Mouse (Mus musculus) embryonic facial prominence, embryonic 12.5 days (tissue): Measurements from ENCODE around the gene Myo15. TPM values are rescaled to one million over a fixed set of nuclear protein-coding genes. Genes with fewer than 3 reads are reported as not detected.
"Not testable (repeated sequence)": the region's sequence is repeated elsewhere in the genome, so short reads cannot be mapped to it uniquely, and the experiment has no call there.

Source experiments
- ATAC-seq: fragments of 200-750 bp; cut with Nextera tagmentation; 2 replicates; pipeline ENCODE4 v1.8.0; 2017; ENCODE audit not compliant: insufficient number of reproducible peaks, insufficient read depth, low FRiP score, low TSS enrichment
- H3K27ac ChIP-seq: fragments of 300-500 bp; sonication (generic); 2 replicates; pipeline ENCODE4 v1.5.1; 2016; ENCODE audit warnings: mild to moderate bottlenecking
- H3K27me3 ChIP-seq: fragments of 300-500 bp; sonication (generic); 2 replicates; pipeline ENCODE4 v1.6.1; 2016; ENCODE audit warnings: mild to moderate bottlenecking, moderate library complexity
- H3K36me3 ChIP-seq: fragments of 300-500 bp; sonication (generic); 2 replicates; pipeline ENCODE4 v1.6.1; 2016; ENCODE audit warnings: mild to moderate bottlenecking
- H3K4me1 ChIP-seq: fragments of 300-500 bp; sonication (generic); 2 replicates; pipeline ENCODE4 v1.6.1; 2016
- H3K4me2 ChIP-seq: fragments of 300-500 bp; sonication (generic); replicated peaks from 2 replicates; pipeline ENCODE4 v1.6.1; 2016; ENCODE audit warnings: mild to moderate bottlenecking, moderate library complexity
- H3K4me3 ChIP-seq: fragments of 300-500 bp; sonication (generic); 2 replicates; pipeline ENCODE4 v1.5.1; 2016; ENCODE audit warnings: mild to moderate bottlenecking
- H3K9ac ChIP-seq: fragments of 300-500 bp; sonication (generic); 2 replicates; pipeline ENCODE4 v1.6.1; 2016; ENCODE audit warnings: mild to moderate bottlenecking, moderate library complexity
- H3K9me3 ChIP-seq: fragments of 300-500 bp; sonication (generic); 2 replicates; pipeline ENCODE4 v1.6.1; 2016; ENCODE audit warnings: mild to moderate bottlenecking, moderate library complexity
- WGBS: fragments of 180-500 bp; shearing (Covaris S2); methylation state at CpG from one replicate; pipeline ENCODE4 v1.1.7; 2016; 5-methylcytosine and 5-hydroxymethylcytosine counted together
- polyA plus RNA-seq: library from polyadenylated mRNA; unstranded; fragments of >200 nt; fragmentation: Nextera tagmentation; extraction: Ambion mirVana; gene quantifications from 2 replicates; pipeline ENCODE4 v1.2.1, GENCODE M21; 2016

The Myo15 gene
- 0.52 and 0.63 TPM in 2 replicates for polyA plus RNA-seq

DNA sequence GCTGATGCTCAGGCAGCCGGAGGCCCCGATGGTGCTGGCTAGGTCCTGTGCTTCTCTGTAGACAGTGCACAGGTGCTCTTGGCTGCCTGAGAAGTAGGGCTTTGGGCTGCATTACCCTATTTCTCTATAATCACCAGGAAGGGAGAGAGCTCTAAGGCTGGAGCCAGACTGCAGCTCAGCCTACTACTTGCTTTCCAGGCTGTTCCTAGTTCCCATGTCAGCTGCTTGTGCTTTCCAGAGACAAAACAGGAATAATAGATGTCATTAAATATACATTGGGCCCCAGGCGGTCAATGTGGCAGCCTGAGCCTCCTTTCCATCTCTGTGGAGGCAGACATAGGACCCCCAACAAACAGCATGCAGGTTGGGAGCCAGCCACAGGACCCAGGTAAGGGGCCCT, at the start of gene Myo15:
TSS of gene Myo15 (plus strand) at position 301 of the 400 bp plus-strand sequence.
- Histone ChIP-seq H3K9ac (no peak within 1 kb of the TSS), H3K4me3 (no peak within 1 kb of the TSS), H3K36me3 (peaks cover 65% of the 10 kb centered on the region)

DNA sequence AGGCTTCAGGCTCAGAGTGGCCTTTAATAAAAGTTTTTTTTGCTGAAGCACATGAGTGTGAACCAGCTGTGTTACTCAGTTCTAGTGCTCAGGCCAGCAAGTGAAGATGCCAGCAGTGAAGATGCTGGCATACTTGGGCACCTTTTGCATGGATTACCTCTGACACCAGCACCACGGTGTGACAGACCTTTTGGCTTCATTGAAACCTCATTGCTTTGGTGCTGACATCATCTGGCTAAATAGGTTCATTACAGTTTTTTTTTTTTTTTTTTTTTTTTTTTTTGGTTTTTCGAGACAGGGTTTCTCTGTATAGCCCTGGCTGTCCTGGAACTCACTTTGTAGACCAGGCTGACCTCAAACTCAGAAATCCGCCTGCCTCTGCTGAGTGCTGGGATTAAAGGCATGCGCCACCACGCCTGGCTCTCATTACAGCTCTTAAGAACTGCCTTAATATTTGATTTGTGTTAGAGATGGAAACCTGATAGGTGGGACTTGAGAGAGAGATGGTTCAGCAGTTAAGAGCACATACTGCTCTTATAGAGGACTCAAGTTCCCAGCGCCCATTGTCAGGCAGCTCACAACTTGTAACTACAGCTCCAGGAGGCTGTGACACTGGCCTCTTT, 47.0 kb upstream of the Myo15 start:
- ATAC-seq, result no peak
- Histone ChIP-seq H3K4me2 (no peak overlapping the region), H3K4me1 (peaks cover 8% of the 10 kb centered on the region), H3K27ac (no peak overlapping the region), H3K27me3 (no peaks in the 10 kb centered on the region), H3K36me3 (0 out of 2 replicates have a peak, but pooled peaks cover 4% of the 10 kb centered on the region), H3K9ac (no peak overlapping the region), H3K9me3 (no peaks in the 10 kb centered on the region), H3K4me3 (no peak overlapping the region)
- 62% methylated on average over 6 of the region's 6 CpGs for WGBS

More for the DNA sequence above, at the start of gene Myo15:
- WGBS, result 87% methylated on average over 3 of the region's 3 CpGs
- no peak for ATAC-seq
- no peaks in the 10 kb centered on the region for H3K27me3 ChIP-seq
- H3K27ac ChIP-seq, result no peak within 1 kb of the TSS
- no peaks in the 10 kb centered on the region for H3K4me1 ChIP-seq
- no peak within 1 kb of the TSS for H3K4me2 ChIP-seq
- H3K9me3 ChIP-seq, result no peaks in the 10 kb centered on the region

DNA sequence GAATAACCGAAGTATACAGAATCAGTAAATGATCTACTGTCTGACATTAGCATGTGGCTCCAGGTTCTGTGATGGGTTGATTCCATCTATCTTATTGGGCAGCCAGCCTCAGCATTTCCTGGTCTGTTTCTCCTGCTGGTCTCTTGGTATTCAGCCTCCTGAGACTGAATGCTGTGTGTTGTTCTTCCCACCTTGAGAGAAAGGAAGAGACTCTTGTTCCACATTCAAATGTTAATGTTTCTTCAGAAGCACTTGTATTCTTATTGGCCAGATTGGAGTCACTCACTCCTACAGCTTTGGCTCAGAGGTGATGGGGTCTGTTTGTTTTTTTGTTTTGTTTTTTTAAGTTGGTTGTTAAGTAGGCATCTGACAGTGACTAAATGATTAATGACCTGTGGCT, 46.1 kb upstream of the Myo15 start:
- H3K27me3 ChIP-seq, result no peaks in the 10 kb centered on the region
- ATAC-seq, result no peak
- H3K36me3 ChIP-seq, result peaks cover 9% of the 10 kb centered on the region
- H3K9me3 ChIP-seq, result no peaks in the 10 kb centered on the region
- H3K4me1 ChIP-seq, result peaks cover 8% of the 10 kb centered on the region
- no peak overlapping the region for H3K4me2 ChIP-seq
- 67% methylated on average over 1 of the region's 1 CpGs for WGBS
- H3K9ac ChIP-seq, result no peak overlapping the region
- H3K27ac ChIP-seq, result no peak overlapping the region
- H3K4me3 ChIP-seq, result no peak overlapping the region

DNA sequence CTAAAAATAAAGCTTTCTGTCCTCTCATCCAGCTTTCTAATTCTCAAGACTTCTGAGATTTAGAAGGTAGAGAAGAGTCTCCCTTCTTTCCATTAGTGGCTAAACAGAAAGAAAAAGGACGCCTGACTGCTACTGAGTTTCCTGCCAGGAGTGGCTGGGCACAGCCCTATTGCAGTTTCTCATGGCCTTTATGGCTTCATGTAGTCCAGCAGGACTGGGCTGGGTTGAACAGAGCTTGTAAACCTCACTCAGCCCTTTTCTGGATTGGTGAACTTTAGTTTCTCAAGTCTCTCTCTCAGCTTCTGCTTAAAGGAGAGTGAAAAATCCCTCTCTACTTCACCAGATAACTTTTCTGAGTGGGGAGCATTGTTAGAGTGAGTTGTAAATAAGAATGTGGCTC, 42.7 kb upstream of the Myo15 start:
- no peak overlapping the region for H3K4me3 ChIP-seq
- no peak overlapping the region for H3K27ac ChIP-seq
- no peaks in the 10 kb centered on the region for H3K27me3 ChIP-seq
- peaks cover 24% of the 10 kb centered on the region for H3K36me3 ChIP-seq
- 72% methylated on average over 1 of the region's 1 CpGs for WGBS
- H3K9ac ChIP-seq, result no peak overlapping the region
- H3K4me2 ChIP-seq, result no peak overlapping the region
- ATAC-seq, result no peak
- no peaks in the 10 kb centered on the region for H3K4me1 ChIP-seq
- H3K9me3 ChIP-seq, result no peaks in the 10 kb centered on the region

DNA sequence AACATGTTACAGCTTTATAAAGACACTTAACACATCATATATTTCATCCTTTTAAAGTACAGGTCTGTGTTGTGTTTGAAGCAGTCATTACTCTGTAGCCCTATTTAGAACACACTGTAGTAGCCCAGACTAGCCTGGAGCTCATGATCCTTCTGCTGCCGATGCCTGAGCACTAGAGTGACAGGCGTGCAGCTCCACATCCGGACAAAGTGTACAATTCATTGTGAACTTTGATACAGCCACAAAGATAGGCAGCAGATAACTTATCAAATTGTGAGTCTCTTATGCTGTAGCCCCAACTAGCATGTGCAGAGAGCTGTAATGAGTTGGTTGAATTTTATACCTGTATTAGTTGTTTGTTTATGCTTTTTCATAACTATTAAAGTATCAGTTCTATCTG, 41.5 kb upstream of the Myo15 start:
- peaks cover 31% of the 10 kb centered on the region for H3K36me3 ChIP-seq

DNA sequence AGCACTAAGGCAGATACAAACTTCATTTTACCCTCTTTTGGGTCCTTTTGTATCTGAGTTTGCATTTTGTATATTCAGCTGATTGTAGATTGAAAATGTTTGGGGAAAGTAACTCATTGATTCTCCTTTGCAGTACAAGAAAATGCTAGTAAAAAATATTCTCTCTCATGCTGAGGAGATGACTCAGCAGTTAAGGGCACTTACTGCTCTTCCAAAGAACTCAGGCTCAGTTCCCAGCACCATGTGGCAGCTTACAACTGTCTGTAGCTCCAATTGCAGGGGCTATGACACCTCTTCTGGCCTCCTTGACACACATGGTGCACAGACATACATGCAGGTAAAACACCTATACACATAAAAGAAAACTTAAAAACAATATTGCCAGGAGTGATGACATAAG, 35.6 kb upstream of the Myo15 start:
- no peak for ATAC-seq
- Histone ChIP-seq H3K27me3 (no peaks in the 10 kb centered on the region), H3K27ac (no peak overlapping the region), H3K36me3 (peaks cover 63% of the 10 kb centered on the region), H3K9ac (no peak overlapping the region), H3K4me3 (no peak overlapping the region), H3K9me3 (no peaks in the 10 kb centered on the region), H3K4me1 (no peaks in the 10 kb centered on the region), H3K4me2 (no peak overlapping the region)

More for the DNA sequence above, 41.5 kb upstream of the Myo15 start:
- H3K9ac ChIP-seq, result no peak overlapping the region
- H3K27me3 ChIP-seq, result no peaks in the 10 kb centered on the region
- no peak overlapping the region for H3K4me2 ChIP-seq
- no peak overlapping the region for H3K4me3 ChIP-seq
- ATAC-seq, result no peak
- 93% methylated on average over 3 of the region's 3 CpGs for WGBS
- no peaks in the 10 kb centered on the region for H3K4me1 ChIP-seq
- H3K27ac ChIP-seq, result no peak overlapping the region
- no peaks in the 10 kb centered on the region for H3K9me3 ChIP-seq

DNA sequence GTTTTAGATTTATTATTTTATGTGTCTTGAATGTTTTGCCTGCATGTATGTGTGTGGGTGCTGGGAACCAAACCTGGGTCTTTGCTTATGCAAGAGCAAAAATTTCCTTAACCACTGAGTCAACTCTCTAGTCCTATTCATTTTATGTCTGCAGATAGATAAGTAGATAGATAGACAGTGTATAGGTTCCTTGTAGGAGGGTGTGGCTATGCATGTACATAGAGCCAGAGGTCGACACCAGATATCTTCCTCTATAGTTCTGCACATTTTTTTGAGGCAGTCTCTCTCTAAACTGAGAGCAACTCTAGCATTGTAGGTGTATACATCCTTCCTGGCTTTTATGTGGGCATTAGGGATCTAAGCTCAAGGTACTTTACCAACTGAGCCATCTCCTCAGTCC, 34.0 kb upstream of the Myo15 start:
- no peaks in the 10 kb centered on the region for H3K9me3 ChIP-seq
- H3K9ac ChIP-seq, result no peak overlapping the region
- no peaks in the 10 kb centered on the region for H3K27me3 ChIP-seq
- no peak for ATAC-seq
- H3K27ac ChIP-seq, result no peak overlapping the region
- H3K4me1 ChIP-seq, result no peaks in the 10 kb centered on the region
- H3K4me3 ChIP-seq, result no peak overlapping the region
- peaks cover 63% of the 10 kb centered on the region for H3K36me3 ChIP-seq
- WGBS, result 91% methylated on average over 1 of the region's 1 CpGs
- no peak overlapping the region for H3K4me2 ChIP-seq

DNA sequence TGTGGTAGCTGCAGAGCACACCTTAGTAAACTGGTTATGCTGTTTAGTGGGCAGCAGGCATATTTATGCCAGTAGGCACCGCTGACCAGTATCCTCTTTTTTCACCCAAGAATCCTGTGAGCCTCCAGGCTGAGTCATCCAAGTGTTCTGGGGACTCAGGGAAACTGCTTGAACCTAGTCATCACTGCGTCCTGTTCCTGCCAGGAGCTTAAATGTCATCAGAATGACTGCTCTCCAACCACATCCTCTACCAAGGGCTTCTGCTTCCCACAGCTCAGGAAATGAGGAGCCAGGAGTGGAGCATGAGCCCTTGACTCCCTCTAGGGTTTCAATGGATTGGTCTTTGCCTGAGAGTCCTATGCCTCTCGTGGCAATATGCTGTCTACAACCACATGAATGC, 32.5 kb upstream of the Myo15 start:
- H3K27ac ChIP-seq, result no peak overlapping the region
- ATAC-seq, result no peak
- WGBS, result 90% methylated on average over 3 of the region's 3 CpGs
- H3K4me2 ChIP-seq, result no peak overlapping the region
- no peak overlapping the region for H3K4me3 ChIP-seq
- no peaks in the 10 kb centered on the region for H3K9me3 ChIP-seq
- H3K27me3 ChIP-seq, result no peaks in the 10 kb centered on the region
- no peaks in the 10 kb centered on the region for H3K4me1 ChIP-seq
- H3K9ac ChIP-seq, result no peak overlapping the region
- H3K36me3 ChIP-seq, result peaks cover 70% of the 10 kb centered on the region

DNA sequence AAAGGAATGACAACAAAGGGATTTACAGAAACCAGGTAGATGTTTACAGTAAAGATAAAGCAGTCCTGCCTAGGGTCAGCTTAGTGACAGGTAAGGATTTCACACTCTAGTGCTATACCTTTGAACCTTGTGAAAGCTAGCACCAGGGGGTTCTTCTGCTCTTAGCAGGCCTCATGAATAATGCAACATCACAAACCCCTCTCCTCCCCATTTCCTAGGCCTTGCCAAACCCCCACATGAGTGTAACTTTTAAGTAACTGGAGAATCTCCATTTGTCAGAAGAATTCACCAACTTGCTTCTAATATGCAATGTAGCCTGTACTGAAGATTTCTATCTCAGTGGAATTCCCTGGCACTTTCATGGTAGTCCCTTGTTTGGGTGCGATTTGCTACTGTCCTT, 29.5 kb upstream of the Myo15 start:
- H3K4me3 ChIP-seq, H3K4me2 ChIP-seq, H3K27ac ChIP-seq, H3K9ac ChIP-seq, H3K27me3 ChIP-seq, ATAC-seq, H3K4me1 ChIP-seq, H3K9me3 ChIP-seq: not testable (repeated sequence)
- 13% methylated on average over 1 of the region's 1 CpGs for WGBS
- H3K36me3 ChIP-seq, result peaks cover 77% of the 10 kb centered on the region

DNA sequence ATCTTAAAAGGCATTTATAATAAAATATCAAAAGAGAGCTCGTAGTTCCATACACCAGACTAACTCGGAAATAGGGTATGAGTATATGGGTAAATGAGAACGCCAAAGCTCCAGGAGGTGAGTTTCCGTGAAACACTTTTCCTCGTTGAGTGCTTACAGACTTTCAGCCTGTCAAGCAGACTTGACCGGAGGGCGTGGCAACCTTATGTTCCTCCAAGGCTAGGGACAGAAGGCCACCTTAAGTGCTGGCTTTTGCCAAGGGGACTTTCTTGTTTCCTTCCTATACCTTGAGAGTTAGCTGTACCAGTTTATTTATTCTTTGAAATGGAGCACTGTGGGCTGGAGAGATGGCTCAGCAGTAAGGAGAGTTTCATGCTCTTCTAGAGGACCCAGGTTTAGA, 29.0 kb upstream of the Myo15 start:
- Histone ChIP-seq H3K4me1 (no peaks in the 10 kb centered on the region), H3K9ac (no peak overlapping the region), H3K27me3 (no peaks in the 10 kb centered on the region), H3K4me3 (no peak overlapping the region), H3K4me2 (no peak overlapping the region), H3K27ac (no peak overlapping the region), H3K36me3 (peaks cover 74% of the 10 kb centered on the region), H3K9me3 (no peaks in the 10 kb centered on the region)
- ATAC-seq, result no peak
- 51% methylated on average over 7 of the region's 7 CpGs for WGBS

DNA sequence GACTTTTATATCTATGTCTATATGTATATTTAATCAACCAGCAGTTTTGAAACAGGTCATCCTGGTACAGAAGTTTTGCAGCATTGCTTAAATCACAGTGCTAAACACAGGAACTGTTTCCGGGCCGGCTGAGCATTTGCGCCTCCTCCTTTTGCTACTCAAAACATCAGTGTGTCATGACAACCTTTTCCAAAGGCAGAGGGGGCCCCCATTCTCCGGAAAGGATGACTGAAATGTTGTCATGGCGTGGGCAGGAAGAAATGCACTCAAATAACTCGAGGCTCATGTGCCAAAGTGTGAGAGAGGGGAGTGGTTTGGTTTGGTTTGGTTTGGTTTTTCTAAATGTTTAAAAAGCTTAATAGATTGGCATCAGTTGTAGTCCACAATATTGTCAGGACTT, 26.2 kb upstream of the Myo15 start:
- Histone ChIP-seq H3K36me3 (peaks cover 49% of the 10 kb centered on the region), H3K4me2 (no peak overlapping the region), H3K27ac (no peak overlapping the region), H3K4me1 (no peaks in the 10 kb centered on the region), H3K9me3 (no peaks in the 10 kb centered on the region), H3K9ac (no peak overlapping the region), H3K27me3 (no peaks in the 10 kb centered on the region), H3K4me3 (no peak overlapping the region)
- no peak for ATAC-seq
- 93% methylated on average over 6 of the region's 6 CpGs for WGBS

DNA sequence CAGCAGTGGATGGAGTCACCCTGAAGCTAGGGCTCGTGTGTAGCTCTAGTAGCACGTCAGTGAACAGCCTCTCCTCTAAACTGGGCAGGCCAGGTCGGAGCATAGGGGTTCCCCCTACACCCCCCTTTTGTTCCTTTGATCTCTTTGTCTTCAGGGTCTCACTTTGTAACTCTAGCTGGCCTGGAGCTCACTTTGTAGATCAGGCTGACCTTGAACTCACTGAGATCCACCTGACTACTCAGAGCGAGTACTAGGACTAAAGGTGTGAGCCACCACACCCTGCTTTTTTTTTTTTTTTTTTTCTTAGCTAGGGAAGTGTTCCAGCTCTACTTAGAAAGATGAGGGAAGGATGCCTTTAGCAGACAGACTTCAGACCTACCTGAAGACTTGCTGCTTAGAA, 25.1 kb upstream of the Myo15 start:
- H3K4me3 ChIP-seq, result no peak overlapping the region
- ATAC-seq, result no peak
- no peak overlapping the region for H3K4me2 ChIP-seq
- 76% methylated on average over 4 of the region's 4 CpGs for WGBS
- no peaks in the 10 kb centered on the region for H3K27me3 ChIP-seq
- no peak overlapping the region for H3K9ac ChIP-seq
- no peaks in the 10 kb centered on the region for H3K9me3 ChIP-seq
- no peak overlapping the region for H3K27ac ChIP-seq
- peaks cover 40% of the 10 kb centered on the region for H3K36me3 ChIP-seq
- H3K4me1 ChIP-seq, result no peaks in the 10 kb centered on the region
